Mouse (Mus musculus): ENCODE data around the gene Arhgef12.

The Arhgef12 gene

DNA sequence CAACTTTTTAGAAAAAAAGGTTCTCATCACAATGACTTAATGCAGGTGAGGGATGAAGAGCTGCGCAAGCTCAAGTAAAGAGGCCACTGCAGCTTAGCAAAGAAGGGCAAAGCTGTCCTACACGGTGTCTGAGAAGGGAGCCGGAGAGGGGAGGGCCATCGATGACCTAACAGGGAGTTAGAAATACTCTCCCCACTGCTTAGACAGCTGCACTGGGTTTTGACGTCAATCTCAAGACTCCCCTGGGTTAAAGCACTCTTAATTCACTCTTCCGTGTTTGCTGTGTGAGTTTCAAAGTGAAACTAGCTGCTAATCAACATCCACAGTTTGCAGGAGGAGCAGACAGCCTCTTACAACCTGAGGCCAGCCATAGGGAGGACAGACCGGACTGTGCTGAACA is 30.9 kb downstream of the Arhgef12 start:
- no peak for DNase-seq (ENCODE audit: low spot score in 2 of 2)

DNA sequence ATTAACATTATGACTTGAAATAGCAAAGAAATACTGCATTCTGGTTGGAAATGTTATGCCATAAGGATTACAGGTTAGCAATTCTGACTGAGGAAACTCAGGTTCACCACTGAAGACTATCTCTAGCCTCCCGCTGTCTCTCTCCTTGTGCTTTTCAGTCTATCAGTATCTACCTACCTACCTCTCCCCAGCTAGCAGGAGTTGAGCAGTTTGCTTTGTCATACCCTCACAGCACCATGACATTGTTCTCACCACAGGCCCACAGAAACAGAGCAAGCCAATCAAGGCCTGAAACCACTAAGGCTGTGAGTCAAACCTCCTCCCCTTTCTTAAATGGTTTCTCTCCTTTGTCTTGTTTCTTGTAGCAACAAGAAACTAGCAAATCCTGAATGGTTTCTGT is 32.4 kb downstream of the Arhgef12 start:
- DNase-seq (ENCODE audit: low spot score in 2 of 2) = no peak

DNA sequence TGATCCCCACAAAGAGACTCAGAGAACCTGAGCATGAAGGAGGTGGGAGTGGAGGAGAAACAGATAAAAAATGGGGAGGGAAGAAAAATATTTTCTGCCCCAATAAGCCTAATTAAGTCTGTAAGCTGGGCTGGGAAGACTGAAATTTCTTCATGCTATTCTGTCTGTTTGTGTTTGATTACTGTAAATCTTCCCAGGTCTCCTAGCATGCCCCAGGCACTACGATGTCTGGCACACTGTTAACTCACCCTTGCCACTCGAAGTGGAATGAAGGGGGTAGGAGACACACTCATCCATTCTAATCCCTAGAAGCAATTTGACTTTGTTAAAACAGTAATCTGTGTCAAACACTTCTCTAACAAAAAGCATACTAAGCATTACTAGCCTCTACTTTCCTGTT is 35.3 kb downstream of the Arhgef12 start:
- no peak for DNase-seq (ENCODE audit: low spot score in 2 of 2)

DNA sequence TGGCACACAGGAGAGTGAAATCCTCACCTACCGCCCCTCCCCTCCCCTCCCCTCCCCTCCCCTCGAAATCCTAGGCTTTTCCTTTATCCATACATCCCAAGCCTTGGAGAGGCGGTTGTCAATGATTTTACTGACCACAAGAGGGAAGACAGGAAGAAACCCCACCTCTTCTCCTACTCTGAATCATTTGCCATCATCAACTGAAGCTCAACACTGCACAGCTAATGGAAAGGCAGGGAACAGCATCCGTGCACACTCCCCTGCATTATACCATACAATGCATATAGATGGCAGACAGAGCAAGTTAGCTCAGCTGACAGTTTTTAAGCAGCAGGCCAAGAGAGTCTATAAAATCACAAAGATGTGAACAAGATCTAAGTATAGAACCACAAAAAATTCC is 35.9 kb downstream of the Arhgef12 start:
- DNase-seq (ENCODE audit: low spot score in 2 of 2) = no peak

DNA sequence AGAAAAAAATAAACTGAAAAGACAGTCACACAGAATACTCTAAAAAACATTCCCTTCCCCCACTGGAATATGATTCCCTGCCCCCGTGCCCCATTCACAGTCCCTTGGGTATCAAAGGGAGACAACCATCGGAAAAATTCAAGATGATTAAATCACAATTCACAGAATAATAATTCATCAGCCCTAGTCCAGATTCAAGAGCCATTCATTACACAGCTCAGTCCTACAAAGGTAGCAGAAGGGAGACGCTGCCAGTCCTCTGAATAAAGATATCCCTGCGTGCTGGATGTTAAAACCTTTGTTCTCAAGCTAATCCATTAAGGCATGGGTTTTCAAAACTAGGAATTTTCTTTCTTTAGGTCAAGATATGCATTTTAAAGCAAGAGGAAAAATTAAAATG is 36.5 kb downstream of the Arhgef12 start:
- DNase-seq (ENCODE audit: low spot score in 2 of 2) = no peak

DNA sequence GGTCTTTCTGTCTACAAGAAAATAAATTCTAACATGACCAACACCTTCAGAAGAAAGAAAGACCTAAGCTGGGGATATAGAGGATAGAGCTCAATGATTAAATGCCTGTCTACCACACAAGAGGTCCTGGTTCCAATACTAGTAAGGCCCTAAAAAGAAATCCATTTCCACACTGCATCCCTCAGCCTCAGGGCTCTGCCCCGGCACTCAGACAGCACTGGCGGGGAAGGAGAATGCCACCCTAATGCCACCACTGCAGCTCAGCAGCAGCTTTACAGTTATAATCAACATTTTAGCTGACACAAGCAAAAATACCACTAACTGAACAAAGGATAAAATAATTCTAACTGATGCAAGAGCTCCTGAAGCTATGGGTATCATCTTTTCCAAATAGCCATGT is 36.9 kb downstream of the Arhgef12 start:
- DNase-seq (ENCODE audit: low spot score in 2 of 2) = no peak

DNA sequence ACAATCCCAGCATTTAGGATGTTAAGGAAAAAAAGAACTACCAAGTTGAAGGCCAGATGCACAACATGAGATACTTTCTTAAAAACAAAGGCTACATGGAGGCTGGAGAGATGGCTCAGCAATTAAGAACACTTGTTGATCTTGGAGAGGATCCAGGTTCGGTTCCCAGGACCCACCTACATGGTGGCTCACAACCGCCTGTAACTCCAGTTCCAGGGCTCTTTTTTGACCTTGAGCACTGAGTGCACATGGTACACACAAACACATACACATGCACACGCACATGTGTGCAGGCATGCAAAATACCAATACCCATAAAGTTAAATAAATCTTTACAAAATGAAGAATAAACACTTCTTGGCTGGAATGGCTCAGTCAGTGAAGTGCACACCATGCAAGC is 39.1 kb downstream of the Arhgef12 start:
- DNase-seq (ENCODE audit: low spot score in 2 of 2) = no peak

DNA sequence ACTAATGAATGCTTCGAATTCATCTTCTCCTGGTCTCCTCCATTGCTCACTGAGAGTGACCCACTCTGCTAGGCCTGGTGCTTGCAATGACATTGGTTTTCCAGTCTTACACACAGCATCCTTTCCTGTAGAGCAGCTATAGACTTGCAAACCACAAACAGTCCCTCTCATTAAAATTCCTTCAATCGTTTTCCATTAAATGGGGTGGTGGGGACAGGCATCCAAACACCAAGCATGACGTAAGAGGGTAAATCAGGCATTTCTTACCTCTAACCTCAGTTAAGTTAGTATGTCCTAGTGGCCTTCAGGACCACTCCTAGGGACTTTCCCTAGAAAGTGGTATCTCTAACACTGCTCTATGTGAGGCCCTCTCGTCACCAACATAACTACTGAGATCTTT is 41.8 kb downstream of the Arhgef12 start:
- no peak for DNase-seq (ENCODE audit: low spot score in 2 of 2)

DNA sequence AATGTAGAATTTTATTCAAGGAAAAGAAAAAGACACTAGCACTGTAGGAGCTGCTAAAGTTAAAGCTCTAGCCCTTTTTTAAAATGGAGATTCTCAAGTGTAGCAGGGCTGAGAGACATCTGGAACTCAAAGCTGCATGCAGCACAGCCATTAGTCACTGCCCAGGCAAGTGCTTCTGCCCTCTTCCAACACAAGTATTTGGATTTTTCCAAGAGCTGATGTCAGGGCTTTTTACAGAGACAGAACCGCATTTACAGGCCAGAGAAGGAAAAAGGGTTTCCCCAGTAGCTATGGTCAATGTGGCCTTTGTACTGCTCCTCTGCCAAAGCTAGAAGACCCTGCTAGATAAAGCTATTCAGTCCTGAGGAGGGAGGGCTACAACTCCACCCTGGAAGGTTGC is 45.5 kb downstream of the Arhgef12 start:
- DNase-seq (ENCODE audit: low spot score in 2 of 2) = no peak

DNA sequence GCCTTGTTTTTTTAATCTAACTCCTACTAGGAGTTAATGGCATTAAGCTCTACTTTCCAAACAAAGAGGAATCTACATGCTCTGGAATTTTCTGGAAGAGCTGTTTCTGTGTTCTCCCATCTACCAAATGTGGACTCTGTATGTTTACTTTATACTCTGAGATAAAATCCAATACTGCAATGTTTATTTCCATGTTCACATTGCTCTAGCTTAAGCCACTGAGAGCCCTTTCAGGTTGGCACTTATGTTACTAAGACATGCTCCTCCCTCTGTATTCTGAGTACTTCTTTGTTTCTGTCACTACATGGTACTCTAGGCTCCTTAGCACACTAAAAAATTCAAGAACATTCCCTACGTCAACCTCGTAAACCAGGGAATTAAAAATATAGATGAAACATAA is 56.6 kb downstream of the Arhgef12 start:
- no peak for DNase-seq (ENCODE audit: low spot score in 2 of 2)

DNA sequence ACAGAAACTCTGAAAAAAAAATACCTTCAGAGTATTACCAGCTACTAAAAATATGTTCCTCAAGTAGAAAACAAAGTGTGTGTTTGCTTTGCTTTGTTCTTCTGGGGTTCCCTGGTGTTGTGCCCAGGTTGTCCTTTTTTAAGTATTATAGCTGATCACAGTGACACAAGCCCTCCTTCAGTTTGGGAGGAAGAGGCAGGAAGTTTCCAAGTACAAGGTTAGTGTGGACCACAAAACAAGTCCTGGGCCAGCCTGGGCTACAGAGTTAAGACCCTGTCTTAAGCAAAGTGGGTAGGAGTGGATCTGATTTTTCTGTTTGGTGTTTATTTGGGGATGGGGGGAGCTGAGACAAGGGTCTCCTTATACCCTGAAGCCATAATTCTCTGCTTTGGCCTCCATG is 62.6 kb downstream of the Arhgef12 start:
- no peak for DNase-seq (ENCODE audit: low spot score in 2 of 2)

DNA sequence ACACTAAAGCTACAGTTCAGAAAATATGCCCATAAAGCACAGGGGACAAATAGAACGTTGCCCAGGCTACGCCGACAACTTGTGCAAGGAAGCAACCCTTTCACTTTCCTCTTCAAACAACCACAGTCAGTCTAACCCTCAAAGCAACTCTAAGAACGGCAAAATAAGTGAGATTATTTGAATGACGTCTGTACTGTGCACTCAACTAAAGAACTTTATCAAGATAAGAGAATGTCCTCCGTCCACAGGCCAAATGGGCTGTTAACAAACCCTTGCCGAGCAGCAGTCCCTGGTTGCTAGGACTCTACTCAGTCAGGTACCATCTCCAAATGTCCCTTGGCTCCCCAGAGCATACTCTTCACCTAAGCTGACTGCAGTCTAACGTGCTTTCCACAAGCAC is 68.6 kb downstream of the Arhgef12 start:
- DNase-seq (ENCODE audit: low spot score in 2 of 2) = no peak

DNA sequence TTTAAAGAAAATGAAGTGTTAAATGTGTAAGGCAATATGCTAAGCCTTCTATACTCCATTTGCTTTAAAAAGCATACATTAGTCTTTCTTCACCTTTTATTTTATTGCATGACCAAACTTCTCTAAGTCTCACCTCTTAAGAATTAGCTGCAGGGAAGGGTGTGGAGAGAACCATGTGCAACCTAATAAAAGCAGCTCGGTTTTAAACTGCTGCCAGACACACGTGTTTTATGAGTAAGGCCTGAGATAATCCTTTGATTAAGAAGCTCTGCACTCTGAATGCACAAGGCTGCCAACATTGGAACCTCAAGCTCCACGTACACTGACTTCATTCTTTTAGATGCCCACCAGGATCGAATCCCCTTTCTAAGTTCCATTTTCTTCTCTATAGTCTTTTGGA is 71.8 kb downstream of the Arhgef12 start:
- no peak for DNase-seq (ENCODE audit: low spot score in 2 of 2)

DNA sequence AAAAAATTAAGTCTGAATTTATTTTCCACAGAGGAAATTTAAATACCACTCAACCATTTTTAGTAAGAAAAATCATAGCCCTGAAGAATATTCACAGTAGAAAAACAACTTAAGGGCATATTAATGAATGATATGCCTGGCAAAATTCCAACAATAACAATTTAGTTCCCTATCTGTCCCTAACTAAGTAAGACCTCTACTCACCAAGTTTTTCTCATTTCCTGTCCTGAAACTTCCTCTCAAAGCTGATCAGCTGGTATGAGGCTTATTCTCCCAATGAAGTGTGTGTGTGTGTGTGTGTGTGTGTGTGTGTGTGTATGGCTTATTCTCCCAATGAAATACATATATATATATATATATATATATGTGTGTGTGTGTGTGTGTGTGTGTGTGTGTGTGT is 72.8 kb downstream of the Arhgef12 start:
- no peak for DNase-seq (ENCODE audit: low spot score in 2 of 2)

DNA sequence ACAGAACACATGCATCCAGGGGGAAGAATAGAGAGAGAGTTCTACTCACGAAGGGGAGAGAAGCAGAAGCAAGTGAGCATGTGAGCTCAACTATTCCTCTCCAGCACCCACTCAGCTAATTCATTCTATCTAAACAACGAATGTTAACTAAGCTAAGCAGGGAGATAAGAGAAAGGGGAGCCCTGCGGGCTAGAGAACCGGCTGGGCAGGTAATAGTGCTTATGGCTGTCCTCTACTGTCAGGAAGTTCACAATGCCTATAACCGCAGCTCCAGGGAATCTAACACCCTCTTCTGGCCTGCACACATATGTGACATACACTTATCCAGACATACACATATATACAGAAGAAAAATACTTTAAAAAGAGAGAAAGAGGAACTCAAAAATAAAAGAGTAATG is 79.3 kb downstream of the Arhgef12 start:
- no peak for DNase-seq (ENCODE audit: low spot score in 2 of 2)

DNA sequence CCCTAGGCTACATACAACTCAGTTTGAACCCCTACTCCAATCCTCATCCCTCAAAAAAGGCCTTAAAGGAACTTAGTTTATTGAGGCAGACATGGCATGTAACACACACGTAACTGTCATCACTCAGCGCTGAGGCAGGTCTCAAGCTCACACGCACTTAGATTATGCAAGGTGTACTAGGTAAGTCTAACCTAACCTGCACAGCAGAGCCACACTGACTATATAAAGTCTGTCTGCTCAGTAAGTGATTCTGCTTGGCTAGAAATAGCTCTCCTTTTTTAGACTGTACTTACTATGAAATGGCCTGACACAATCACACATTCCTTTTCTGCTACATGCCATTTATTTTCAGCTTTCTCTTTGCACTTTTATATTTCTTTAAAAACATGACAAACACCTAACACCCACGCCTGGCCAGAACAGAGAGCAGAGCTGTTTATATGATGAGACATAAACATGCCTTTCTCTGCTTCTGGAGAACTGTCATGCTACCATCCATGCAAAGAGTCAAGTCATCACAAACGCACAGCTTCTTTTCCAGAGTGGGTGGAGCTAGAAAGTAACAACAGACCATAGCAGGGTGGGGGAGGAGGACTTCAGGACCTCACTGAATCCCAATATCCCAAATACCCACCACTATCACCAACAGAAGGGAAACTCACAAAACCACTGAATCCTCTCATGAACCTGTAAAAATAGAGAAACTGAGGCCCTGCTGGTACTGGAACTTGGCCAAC is 85.4 kb downstream of the Arhgef12 start:
- DNase-seq (ENCODE audit: low spot score in 2 of 2) = no peak

DNA sequence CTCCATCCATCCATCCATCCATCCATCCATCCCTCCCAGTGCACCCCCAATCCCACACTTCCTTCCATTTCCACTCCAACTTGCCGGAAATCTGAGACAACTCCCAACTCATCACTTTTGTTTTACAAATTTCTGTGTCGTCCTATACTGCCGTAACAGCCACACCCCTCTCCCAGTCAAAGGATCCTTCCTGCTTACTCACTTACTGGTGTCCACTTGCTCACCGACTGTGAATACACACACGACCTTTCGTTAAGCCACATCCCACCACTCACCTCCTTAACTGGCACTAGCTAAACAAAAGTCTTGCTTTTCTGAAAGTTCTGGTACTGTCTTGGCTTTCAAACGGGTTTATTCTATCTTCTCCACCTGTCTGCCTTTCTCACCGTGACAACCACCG is 87.4 kb downstream of the Arhgef12 start:
- no peak for DNase-seq (ENCODE audit: low spot score in 2 of 2)

DNA sequence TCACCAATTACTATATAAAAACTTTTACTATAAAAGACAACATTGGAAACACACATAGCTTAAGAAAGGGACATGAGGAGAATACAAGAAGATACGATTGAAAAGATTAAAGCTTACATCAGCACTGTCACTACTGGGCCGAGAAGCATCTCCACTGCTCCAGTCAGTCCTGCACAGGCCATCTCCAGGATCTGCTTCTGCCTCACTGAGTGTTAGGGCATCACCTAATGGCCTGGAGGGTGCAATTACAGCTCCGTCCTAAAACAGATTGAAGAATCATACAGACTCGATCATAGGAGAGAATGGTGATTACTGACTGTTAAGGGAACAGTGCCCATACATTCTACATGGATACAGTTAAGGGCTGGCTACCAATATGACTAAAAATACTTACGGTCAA is 91.3 kb downstream of the Arhgef12 start:
- no peak for DNase-seq (ENCODE audit: low spot score in 2 of 2)

DNA sequence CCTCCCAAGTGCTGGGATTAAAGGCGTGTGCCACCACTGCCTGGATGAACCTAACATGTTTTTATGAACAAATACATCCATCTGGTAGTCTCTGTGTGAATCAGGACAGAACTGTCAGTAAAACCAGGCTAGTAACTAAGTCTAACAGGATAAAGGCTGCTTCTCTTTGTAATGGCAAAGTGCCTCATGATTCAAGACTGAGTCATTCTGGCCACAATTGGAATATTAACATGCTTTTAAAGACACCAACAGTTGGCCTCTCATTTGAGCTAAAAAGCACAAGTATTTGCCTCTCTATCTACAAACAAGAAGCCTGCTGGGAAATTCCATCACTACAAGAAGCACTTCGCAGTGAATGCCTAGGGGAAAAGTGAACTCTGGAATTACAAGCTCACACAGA is 91.7 kb downstream of the Arhgef12 start:
- DNase-seq (ENCODE audit: low spot score in 2 of 2) = no peak

DNA sequence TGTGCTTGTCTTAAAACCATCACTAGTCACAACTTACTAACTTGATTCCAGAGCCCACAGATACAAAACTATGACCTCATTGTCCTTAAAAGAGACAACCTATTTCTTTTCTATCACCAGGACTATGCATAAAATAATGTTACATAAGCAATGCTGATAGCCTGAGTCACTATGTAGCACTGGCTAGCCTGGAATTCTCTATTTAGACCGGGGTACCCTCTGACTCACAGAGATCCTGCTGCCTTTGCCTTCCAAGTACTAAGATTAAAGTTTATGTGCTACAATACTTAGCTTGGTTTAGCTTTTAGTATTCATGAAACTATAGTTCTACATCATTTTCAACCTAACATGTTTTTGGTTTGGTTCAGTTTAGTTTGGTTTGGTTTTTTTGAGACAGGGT is 92.2 kb downstream of the Arhgef12 start:
- no peak for DNase-seq (ENCODE audit: low spot score in 2 of 2)

DNA sequence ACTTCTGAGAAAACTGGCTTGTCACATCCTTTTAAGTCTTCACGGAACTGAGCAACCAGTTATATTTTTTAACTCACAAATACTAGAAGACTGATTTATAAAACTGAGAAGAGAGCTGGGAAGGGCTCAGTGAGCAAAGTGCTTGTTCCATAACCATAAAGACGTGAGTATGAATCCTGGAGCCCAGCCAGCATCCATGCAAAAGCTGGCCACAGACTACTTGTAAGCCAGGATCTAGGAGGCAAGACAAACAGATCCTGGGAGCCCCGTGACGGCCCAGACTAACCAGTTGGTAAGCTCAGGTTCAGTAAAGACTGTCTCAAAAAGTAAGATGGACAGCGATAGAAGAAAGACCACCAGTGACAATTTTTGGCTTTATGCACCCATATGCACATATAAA is 94.5 kb downstream of the Arhgef12 start:
- DNase-seq (ENCODE audit: low spot score in 2 of 2) = no peak

DNA sequence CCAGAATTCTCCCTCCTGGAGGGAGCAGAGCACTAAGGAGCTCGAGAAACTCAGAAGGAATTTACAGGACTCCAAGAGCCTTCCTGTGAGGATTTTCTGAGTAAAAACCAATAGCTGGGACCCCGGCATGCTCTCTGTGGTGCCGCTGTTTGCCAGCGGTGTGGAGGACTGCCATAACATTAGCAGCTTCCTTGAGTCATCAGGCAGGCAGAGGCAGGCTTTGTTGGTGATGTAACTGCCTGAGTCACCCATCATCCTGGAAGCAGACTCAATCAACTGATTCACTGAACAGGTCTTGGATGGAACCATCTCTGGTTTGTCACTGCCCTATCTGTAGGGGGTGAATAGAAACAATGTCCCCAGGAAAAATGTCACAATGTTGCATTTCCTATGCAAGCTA is 96.0 kb downstream of the Arhgef12 start:
- DNase-seq (ENCODE audit: low spot score in 2 of 2) = no peak

DNA sequence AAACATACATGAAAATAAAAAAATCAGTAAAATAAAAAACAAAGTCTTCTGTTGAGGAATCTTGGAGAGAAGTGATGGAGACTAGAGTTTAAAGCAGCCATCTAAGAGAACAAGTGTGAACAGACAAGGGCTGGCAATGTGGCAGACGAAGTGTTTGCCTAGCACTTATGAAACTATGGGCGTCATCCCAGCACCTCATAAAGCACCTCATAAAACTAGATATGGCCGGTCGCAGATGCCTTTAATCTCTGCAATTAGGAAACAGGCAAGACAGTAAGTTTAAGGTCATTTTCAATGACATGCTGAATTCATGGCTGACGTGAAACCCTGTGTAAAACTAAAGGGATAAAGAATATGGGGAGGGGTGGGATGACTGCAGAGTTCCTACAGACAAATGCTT is 103.2 kb downstream of the Arhgef12 start:
- no peak for DNase-seq (ENCODE audit: low spot score in 2 of 2)

DNA sequence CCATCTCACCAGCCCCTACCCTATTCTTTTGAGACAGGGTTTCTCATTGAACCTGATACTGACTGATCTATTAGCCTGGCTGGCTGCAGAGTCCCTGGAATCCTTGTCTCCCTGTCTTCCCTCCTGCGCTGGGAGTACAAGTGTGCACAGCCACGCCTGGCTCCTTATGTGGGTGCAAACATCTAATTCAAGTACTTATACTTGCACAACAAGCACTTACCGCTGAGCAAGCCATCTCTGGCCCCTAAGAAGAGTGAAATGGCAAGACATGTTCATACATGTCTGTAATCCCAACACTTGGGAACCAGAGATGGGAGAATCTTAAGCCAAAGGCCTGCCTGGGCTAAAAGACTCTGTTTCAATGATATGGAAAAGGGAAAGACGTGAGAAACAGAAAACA is 104.0 kb downstream of the Arhgef12 start:
- no peak for DNase-seq (ENCODE audit: low spot score in 2 of 2)
